Mouse (Mus musculus) forebrain, embryonic 10.5 days (tissue): Measurements from ENCODE around the gene Cpsf4. TPM values are rescaled to one million over a fixed set of nuclear protein-coding genes. Genes with fewer than 3 reads are reported as not detected.
"Not testable (repeated sequence)": the region's sequence is repeated elsewhere in the genome, so short reads cannot be mapped to it uniquely, and the experiment has no call there.

Source experiments
- DNase-seq: peaks from one replicate; pipeline ENCODE4 v3.0.0-alpha.2; 2017; ENCODE audit warnings: low spot score; ENCODE audit errors: extremely low spot score
- H3K27ac ChIP-seq: fragments of 300-500 bp; sonication (generic); 2 replicates; pipeline ENCODE4 v1.5.1; 2016; ENCODE audit warnings: mild to moderate bottlenecking
- H3K27me3 ChIP-seq: fragments of 300-500 bp; sonication (generic); 2 replicates; pipeline ENCODE4 v1.6.1; 2016; ENCODE audit warnings: mild to moderate bottlenecking; ENCODE audit not compliant: poor library complexity, severe bottlenecking
- H3K36me3 ChIP-seq: fragments of 300-500 bp; sonication (generic); replicated peaks from 2 replicates; pipeline ENCODE4 v1.6.1; 2016; ENCODE audit warnings: mild to moderate bottlenecking, moderate library complexity
- H3K4me1 ChIP-seq: fragments of 300-500 bp; sonication (generic); 2 replicates; pipeline ENCODE4 v1.6.1; 2016
- H3K4me3 ChIP-seq: fragments of 300-500 bp; sonication (generic); 2 replicates; pipeline ENCODE4 v1.5.1; 2016; ENCODE audit warnings: mild to moderate bottlenecking, moderate library complexity
- H3K9me3 ChIP-seq: fragments of 300-500 bp; sonication (generic); 2 replicates; pipeline ENCODE4 v1.6.1; 2016; ENCODE audit warnings: mild to moderate bottlenecking, moderate library complexity
- WGBS: fragments of 180-500 bp; shearing (Covaris S2); methylation state at CpG from one replicate; pipeline ENCODE4 v1.1.7; 2016; 5-methylcytosine and 5-hydroxymethylcytosine counted together
- polyA plus RNA-seq: library from polyadenylated mRNA; unstranded; fragments of >200 nt; fragmentation: Nextera tagmentation; extraction: Ambion mirVana; gene quantifications from 2 replicates; pipeline ENCODE4 v1.2.1, GENCODE M21; 2016

Cpsf4 gene
- polyA plus RNA-seq, 1 experiment from 2014 or later, result 92.5 TPM

DNA sequence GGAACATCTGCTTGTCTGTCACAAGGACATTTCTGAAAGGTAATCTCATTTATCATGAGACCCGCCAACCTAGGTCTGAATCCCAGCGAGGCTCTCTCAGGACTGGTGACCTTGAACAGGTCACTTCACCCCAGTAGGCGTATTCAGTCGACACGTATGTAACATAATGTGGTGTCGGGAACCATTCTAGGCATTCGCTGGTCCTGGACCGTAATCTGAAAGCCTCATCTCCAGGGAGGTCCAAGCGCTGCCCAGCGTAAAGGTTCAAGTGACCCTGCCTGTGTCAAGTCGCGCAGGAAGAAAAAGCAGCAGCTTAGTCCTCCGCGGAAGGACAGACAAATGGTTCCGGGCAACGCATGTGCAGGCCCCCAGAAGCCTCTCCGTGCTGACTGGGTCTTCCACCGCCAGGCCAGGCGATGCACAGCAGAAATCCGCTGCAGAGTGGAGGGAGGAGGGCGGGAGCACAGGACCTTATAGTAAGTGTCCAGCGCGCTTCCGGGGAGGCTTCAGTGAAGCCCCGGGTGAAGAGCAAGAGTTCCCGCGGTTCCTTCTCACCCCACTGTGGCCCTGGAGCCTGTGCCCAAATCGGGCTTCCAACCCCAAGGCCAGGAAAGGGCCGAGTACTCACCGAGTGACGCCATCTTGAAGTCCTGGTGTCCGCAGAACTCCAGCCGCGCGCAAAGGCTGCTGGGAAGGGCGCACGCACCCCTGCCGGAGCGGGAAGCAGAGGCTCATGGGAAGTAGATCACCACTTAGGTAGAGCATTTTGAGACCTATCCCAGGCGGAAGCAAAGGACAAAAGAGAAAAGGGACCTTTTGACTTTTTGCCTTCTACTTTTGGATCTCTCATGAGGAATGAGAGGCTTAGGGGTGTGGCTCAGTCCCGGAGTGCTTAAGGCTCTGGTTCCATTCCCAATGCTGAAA, 24.1 kb downstream of the Cpsf4 start:
- H3K27ac ChIP-seq, result peak overlapping the region; percentile 96
- WGBS, result 1% methylated on average over 41 of the region's 41 CpGs
- H3K27me3 ChIP-seq, result no peaks in the 10 kb centered on the region
- H3K9me3 ChIP-seq, result no peaks in the 10 kb centered on the region
- peaks cover 19% of the 10 kb centered on the region for H3K4me1 ChIP-seq
- peak; percentile 92 for DNase-seq
- H3K4me3 ChIP-seq, result peak overlapping the region; percentile 89
- H3K36me3 ChIP-seq, result peaks cover 54% of the 10 kb centered on the region

DNA sequence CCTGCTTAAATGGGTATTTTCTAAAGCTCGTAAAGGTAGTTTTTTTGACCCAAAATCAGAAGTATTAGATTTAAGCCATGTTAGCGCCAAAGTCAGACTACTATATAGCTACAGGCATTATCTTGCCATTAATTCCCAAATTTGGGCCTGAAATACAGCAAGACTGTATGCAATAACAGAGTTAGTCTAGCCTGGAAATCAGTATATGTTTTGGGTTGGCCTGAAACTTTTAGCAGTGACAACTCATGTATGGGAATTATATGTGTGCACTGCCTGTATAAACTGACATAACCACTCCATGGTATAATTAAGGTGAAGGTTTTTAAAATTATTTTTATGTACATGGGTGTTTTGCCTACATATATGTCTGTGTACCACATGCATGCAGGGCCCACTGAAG, 24.9 kb downstream of the Cpsf4 start, which contains the start of gene Atp5j2:
Gene Atp5j2 (minus strand): TSS at position 101 of the 400 bp plus-strand sequence.
- Histone ChIP-seq H3K27me3 (no peaks in the 10 kb centered on the region), H3K4me1 (peaks cover 19% of the 10 kb centered on the region), H3K4me3 (peak within 1 kb of the TSS; percentile 89), H3K27ac (peak within 1 kb of the TSS; percentile 96), H3K9me3 (no peaks in the 10 kb centered on the region), H3K36me3 (peaks cover 47% of the 10 kb centered on the region)
- 84% methylated on average over 2 of the region's 2 CpGs for WGBS
- DNase-seq, result no peak

DNA sequence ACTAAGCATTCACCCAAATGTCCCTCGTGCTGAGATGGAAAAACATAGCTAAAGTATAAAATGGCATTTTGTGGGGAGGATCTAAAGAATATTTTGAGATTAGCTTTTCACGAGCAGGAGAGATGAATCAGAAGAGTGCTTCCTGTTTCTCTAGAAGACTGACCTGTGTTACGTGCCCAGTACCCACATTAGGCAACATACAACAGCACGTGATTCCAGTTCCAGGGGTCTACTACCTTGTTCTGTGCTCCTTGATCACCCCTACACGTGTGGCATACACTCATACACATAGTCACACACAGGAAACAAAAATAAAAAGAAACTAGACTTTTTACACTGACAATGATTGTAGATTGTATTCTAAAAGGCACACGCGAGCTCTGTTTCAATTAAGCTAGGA, 33.4 kb downstream of the Cpsf4 start:
- Histone ChIP-seq H3K9me3 (no peaks in the 10 kb centered on the region), H3K4me3 (peak overlapping the region; percentile 84; the same call in 1 of the 2 replicates), H3K27ac (no peak overlapping the region), H3K36me3 (peaks cover 9% of the 10 kb centered on the region), H3K27me3 (no peaks in the 10 kb centered on the region), H3K4me1 (peaks cover 24% of the 10 kb centered on the region)
- no peak for DNase-seq
- WGBS, result 78% methylated on average over 7 of the region's 7 CpGs

DNA sequence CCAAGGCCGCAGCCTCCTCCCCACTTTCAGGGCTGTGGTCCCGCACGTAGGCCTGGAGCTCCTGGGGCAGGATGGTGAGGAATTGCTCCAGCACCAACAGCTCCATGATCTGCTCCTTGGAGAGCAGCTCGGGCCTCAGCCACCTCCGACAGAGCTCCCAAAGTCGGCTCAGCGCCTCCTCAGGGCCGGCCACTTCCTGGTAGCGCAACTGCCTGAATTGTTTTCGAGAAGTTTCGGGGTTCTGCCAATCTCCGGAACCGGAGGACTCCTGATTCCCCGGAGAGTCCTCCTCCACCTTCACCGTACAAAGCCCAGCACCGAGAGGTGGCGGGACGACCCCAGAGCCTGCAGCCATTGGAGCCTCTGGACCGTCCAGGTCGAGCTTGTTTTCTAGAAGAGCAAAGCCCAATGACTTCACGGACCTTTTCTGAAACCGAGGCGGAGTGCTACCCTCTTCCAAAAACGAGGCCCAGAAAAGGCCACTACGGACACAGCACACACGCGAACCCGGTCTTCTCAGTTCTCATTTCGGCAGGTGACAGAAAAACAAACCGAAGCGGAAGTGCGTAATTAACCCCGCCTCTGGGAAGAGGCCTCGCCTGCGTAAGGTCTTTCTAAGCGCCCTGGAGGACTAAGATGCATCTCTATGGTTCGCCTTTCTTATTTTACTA, 34.4 kb downstream of the Cpsf4 start, which contains the start of gene Zkscan14:
Gene Zkscan14 (minus strand): TSS at position 548 of the 671 bp plus-strand sequence.
- no peaks in the 10 kb centered on the region for H3K36me3 ChIP-seq
- DNase-seq, result peak; percentile 78

DNA sequence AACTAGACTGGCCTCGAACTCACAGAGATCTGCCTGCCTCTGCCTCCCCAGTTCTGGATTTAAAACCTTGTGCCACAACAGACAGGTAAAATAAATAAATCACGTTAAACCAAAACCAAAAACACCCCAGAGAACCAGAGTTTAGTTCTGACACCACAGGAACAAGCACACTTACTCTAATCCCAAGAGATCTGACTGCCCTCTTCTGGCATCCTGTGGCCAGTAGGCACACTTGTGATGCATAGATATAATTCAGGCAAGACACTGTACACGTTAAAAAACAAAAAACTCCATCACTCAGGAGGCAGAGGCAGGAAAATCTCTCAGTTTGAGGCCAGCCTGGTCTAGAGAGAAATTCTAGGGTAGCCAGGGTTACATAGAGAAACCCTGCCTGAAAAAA, 35.4 kb downstream of the Cpsf4 start:
- Histone ChIP-seq H3K36me3 (peaks cover 10% of the 10 kb centered on the region), H3K4me3 (no peak overlapping the region), H3K9me3 (no peaks in the 10 kb centered on the region), H3K27me3 (no peaks in the 10 kb centered on the region), H3K4me1 (peaks cover 32% of the 10 kb centered on the region), H3K27ac (no peak overlapping the region)
- 51% methylated on average over 3 of the region's 3 CpGs for WGBS
- no peak for DNase-seq

More for the DNA sequence above, 34.4 kb downstream of the Cpsf4 start, which contains the start of gene Zkscan14:
- Histone ChIP-seq H3K9me3 (no peaks in the 10 kb centered on the region), H3K4me3 (peak within 1 kb of the TSS; percentile 84), H3K4me1 (peaks cover 32% of the 10 kb centered on the region), H3K27me3 (no peaks in the 10 kb centered on the region), H3K27ac (peak within 1 kb of the TSS; percentile 80)
- 2% methylated on average over 37 of the region's 37 CpGs for WGBS

DNA sequence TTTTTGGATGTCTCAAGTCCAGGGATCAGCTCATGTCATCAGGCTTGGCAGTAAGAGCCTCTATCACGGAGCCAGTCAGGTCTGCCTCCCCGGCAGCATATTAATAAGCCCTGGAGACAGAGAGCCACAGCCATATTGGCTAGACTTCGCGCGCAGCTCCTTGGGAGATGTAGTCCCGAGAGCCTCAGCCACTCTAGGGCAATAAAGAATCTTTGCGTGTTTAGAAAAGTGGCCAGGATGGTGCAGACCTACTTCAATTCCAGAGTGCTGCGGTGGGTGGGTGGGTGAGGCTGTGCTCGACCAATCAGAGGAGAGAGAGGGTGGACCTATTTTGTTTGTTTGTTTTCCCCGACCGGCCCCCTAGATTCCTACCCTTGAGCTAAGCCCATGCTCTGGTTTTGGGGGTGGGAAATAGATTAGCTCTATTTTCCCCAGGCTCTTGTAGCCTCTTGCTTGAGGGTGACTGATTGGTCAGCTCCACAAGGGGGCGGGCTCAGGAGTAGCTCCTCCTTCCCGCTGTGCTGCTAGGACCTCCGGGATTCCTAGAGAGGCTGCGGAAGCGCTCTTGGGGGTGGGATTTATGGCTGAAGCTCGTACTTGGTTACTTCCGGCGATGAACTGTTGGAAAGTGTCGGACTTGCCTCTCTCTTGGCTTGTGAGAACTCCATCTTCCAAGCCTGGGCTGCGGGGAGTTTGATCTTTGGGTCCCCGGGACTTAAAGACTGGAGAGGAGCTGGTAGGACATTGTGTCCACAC, 37.1 kb downstream of the Cpsf4 start, which contains the start of gene Zkscan5:
Gene Zkscan5 (plus strand): TSS at position 627 of the 756 bp plus-strand sequence.
- Histone ChIP-seq H3K27ac (peak within 1 kb of the TSS; percentile 80), H3K4me1 (peaks cover 32% of the 10 kb centered on the region), H3K4me3 (peak within 1 kb of the TSS; percentile 67), H3K9me3 (no peaks in the 10 kb centered on the region), H3K27me3 (no peaks in the 10 kb centered on the region), H3K36me3 (peaks cover 24% of the 10 kb centered on the region)
- peak; percentile 96 for DNase-seq
- WGBS, result under 1% methylated on average over 22 of the region's 22 CpGs

DNA sequence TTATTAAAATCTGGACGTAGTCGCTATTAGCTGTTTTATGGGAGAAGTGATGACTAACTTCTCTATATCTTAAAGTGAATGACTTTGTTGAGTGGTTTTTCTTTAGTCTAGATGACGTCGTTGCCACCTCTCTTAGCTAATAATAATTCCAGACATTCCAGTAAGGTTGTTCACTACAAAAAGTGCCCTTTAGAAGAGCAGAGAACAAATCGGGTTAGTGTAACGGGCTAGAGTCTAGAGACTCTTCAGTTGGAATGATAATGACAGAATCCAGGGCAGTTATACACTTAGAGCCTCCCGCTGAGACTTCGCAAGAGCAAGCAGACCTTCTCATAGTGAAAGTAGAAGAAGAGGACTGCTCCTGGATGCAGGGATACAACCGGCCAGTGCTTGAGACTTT, 38.0 kb downstream of the Cpsf4 start:
- no peak overlapping the region for H3K27ac ChIP-seq
- H3K36me3 ChIP-seq, result peaks cover 34% of the 10 kb centered on the region
- H3K4me3 ChIP-seq, result peak overlapping the region; percentile 67
- H3K9me3 ChIP-seq, result no peaks in the 10 kb centered on the region
- WGBS, result 31% methylated on average over 9 of the region's 9 CpGs
- no peaks in the 10 kb centered on the region for H3K27me3 ChIP-seq
- H3K4me1 ChIP-seq, result peaks cover 32% of the 10 kb centered on the region
- no peak for DNase-seq

DNA sequence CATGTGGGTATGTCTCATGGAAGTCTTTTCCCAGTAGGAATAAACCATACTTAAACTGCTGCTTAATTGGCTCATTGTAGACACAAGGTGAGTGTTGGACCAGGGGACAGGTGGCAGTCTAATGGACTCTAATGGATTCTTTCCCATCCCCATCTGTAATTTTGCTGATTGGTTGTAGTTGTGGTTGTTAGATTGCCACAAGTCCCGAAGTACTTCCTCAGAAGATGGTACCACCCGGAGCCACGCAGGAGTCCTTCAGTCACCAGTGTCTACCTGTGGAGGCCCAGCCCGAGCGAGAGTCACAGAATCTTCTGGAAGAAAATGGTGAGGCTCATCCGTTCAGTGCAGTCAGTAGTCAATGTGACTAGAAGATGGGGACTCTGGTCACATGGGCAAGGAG, 40.4 kb downstream of the Cpsf4 start:
- no peak for DNase-seq
- no peaks in the 10 kb centered on the region for H3K9me3 ChIP-seq
- peaks cover 20% of the 10 kb centered on the region for H3K4me1 ChIP-seq
- peaks cover 56% of the 10 kb centered on the region for H3K36me3 ChIP-seq
- H3K4me3 ChIP-seq, result no peak overlapping the region
- WGBS, result 92% methylated on average over 6 of the region's 6 CpGs
- H3K27me3 ChIP-seq, result no peaks in the 10 kb centered on the region
- H3K27ac ChIP-seq, result no peak overlapping the region

DNA sequence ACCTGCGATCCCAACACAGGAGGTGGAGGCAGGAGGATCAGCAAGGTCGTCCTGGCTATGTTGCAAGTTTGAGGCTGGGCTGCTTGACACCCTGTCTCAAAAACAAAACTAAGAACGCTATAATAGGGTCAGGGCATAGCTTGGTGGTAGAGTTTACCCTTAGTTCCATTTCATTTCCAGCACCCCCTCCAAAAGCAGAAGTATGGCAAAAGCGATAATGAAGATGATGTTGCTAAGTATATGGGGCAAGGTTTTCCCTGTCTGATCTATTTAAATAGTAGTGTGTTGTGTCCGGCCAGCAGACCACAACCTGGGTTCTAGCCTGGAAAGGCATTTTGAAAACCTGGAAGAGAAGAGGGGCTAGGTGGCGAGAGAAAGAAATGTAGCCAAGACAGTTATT, 40.9 kb downstream of the Cpsf4 start:
- peaks cover 62% of the 10 kb centered on the region for H3K36me3 ChIP-seq
- H3K9me3 ChIP-seq, result no peaks in the 10 kb centered on the region
- peaks cover 20% of the 10 kb centered on the region for H3K4me1 ChIP-seq
- H3K27me3 ChIP-seq, result no peaks in the 10 kb centered on the region
- WGBS, result 87% methylated on average over 6 of the region's 6 CpGs
- H3K4me3 ChIP-seq, result no peak overlapping the region
- H3K27ac ChIP-seq, result no peak overlapping the region
- DNase-seq, result no peak

DNA sequence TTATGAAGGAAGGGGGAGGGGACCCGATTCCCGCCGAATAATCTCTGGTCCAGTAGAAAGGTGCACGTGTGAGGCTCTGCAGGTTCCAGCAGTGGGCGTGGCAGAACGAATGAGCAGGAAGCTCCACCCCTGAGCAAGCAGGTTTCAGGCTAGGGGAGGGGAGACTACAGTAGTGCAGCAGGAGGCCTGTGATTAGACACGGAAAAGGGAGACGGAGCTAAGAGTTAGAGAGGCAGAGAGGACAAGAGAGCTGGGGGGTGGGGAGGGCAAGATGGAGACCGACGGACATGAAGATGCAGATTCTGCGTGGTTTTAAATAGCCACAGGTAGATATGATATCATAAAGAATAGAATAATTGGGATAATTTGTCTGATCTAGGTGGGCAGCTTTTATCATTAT, 41.4 kb downstream of the Cpsf4 start:
- not testable (repeated sequence) for H3K27me3 ChIP-seq, H3K9me3 ChIP-seq, DNase-seq, H3K4me3 ChIP-seq, H3K27ac ChIP-seq
- H3K4me1 ChIP-seq, result peaks cover 17% of the 10 kb centered on the region
- 42% methylated on average over 11 of the region's 11 CpGs for WGBS
- peaks cover 66% of the 10 kb centered on the region for H3K36me3 ChIP-seq

DNA sequence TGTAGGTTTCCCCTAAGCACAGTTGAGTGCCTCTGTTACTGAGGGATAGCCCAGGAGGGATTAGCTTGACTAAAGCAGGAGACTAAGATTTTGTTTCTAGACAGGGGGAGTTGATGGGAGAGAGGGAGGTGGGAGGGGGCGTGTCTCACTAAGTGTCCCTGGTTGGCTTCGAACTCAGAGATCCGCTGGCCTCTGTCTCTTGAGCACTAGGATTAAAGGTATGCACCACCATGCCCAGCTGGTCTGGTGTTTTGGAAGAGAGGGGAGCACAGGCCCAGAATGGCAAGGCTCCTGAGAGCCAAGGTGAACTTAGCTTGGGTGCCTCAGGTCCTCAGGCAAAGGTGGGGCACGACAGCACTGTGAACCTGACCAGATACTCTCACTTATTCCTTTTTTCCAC, 44.3 kb downstream of the Cpsf4 start:
- H3K4me3 ChIP-seq, result no peak overlapping the region
- H3K9me3 ChIP-seq, result no peaks in the 10 kb centered on the region
- no peaks in the 10 kb centered on the region for H3K27me3 ChIP-seq
- H3K27ac ChIP-seq, result no peak overlapping the region
- WGBS, result 96% methylated on average over 4 of the region's 4 CpGs
- DNase-seq, result no peak
- no peaks in the 10 kb centered on the region for H3K4me1 ChIP-seq
- peaks cover 85% of the 10 kb centered on the region for H3K36me3 ChIP-seq

DNA sequence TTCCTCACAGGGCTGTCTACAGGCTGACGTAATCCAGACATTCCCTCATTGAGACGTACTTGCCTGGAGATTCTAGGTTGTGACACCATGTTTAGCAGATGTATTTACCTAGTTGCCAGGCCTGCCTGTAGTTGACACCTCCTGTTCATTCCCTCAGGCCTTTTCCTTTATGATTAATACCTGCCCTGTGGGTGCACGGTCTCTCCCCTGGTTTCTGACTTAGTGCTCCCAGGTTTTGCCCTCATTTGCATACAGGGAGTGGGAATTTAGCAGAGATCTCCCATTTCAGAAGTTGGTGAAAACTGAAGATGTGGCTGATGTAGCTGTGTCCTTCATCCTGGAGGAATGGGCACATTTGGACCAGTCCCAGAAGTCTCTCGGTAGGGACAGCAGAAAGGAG, 45.2 kb downstream of the Cpsf4 start:
- Histone ChIP-seq H3K9me3 (no peaks in the 10 kb centered on the region), H3K27ac (no peak overlapping the region), H3K27me3 (no peaks in the 10 kb centered on the region), H3K36me3 (peaks cover 77% of the 10 kb centered on the region), H3K4me1 (no peaks in the 10 kb centered on the region), H3K4me3 (no peak overlapping the region)
- no peak for DNase-seq
- WGBS, result 93% methylated on average over 4 of the region's 4 CpGs
